Mouse (Mus musculus) MEL (cell line): ENCODE data around the gene Epop.

Source experiments
- CTCF ChIP-seq, 3 experiments: IDR thresholded peaks in 2 of 3; conservative IDR thresholded peaks in 1 of 3; 2 replicates each; pipeline ENCODE4 v1.5.1; 2011 to 2012; ENCODE audit warnings: low read length in 3 of 3, low read depth in 2 of 3, mild to moderate bottlenecking in 2 of 3, improper control_type of control experiment in 1 of 3, inconsistent platforms in 1 of 3, mixed read lengths in 1 of 3, moderate library complexity in 1 of 3; ENCODE audit not compliant: control insufficient read depth in 1 of 3, insufficient read depth in 1 of 3, poor library complexity in 1 of 3, severe bottlenecking in 1 of 3
- EP300 ChIP-seq, 2 experiments: IDR thresholded peaks; 2 replicates each; pipeline ENCODE4 v1.6.1; 2011; ENCODE audit warnings: improper control_type of control experiment in 2 of 2, low read length in 2 of 2, low read depth in 1 of 2, mild to moderate bottlenecking in 1 of 2
- NELFE ChIP-seq: IDR thresholded peaks from 2 replicates; pipeline ENCODE4 v1.6.1; 2011; ENCODE audit warnings: low read depth, low read length, improper control_type of control experiment
- UBTF ChIP-seq: IDR thresholded peaks from 2 replicates; pipeline ENCODE4 v1.6.1; 2012; ENCODE audit warnings: low read depth, mild to moderate bottlenecking, inconsistent platforms, low read length, improper control_type of control experiment, moderate library complexity, borderline replicate concordance; ENCODE audit not compliant: insufficient read depth

DNA sequence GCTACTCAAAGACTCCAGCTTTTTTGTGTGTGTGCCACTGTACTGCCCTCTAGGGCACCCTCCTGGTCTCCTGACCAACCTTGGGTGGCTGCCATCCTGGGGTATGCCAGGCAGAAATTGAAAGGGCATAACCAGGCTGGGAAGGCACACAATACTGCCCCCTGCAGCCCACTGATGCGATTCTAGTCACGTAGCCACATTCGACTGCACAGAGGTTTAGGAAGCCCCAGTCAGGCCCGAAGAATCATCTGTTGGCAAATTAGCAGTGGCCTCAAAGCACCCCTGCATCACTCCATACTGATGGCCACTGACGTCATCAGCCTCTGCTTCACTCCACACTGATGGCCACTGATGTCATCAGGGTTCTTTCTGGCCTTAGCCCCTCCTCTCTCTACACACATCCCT lies 10.1 kb downstream of the Epop start:
- TF ChIP-seq CTCF (IDR thresholded peaks at IDR 0.05 in 2 of 3, conservative IDR thresholded peaks at IDR 0.05 in 1 of 3; ENCODE audit: control insufficient read depth in 1 of 3, insufficient read depth in 1 of 3, low read depth in 2 of 3, low read length in 3 of 3, poor library complexity in 1 of 3, severe bottlenecking in 1 of 3) (peak; percentile 58 to 70 (median 70)), UBTF (no peak), NELFE (no peak), EP300 (IDR thresholded peaks at IDR 0.05; ENCODE audit: low read depth in 1 of 2, low read length in 2 of 2) (no peak)
